Mouse (Mus musculus) left cerebral cortex, postnatal 36 days (tissue): ENCODE data around the gene Nudt16l1. TPM values are rescaled to one million over a fixed set of nuclear protein-coding genes. Genes with fewer than 3 reads are reported as not detected.

ENCODE experiments used
- DNase-seq, 2 experiments: peaks; one replicate each; pipeline ENCODE4 v3.0.0; 2021 to 2022; ENCODE audit warnings: low spot score in 2 of 2, mixed read lengths in 1 of 2
- intact Hi-C: fragments of 180-260 bp; cut with DNase I; formaldehyde crosslinking; loops from one replicate; pipeline ENCODE4 v1.15.1; 2025
- total RNA-seq, 2 experiments: library from RNA; stranded (reverse); gene quantifications; 2 replicates each; pipeline ENCODE4 v1.2.3; 2021

Gene Nudt16l1
- total RNA-seq, 2 experiments from 2014 or later, result 70.6 to 77.8 TPM

- intact Hi-C loops, result no loop called here
- no peak for DNase-seq
These were observed 4.9 kb downstream of the Nudt16l1 start for GRCm38 (mm10) chr16:4943431-4943830.

GRCm38 (mm10) chr16:4945415-4945814 lies 6.9 kb downstream of the Nudt16l1 start:
- DNase-seq, result no peak
- intact Hi-C loops, result no loop called here

- DNase-seq, result no peak
- intact Hi-C loops, result no loop called here
These were observed 7.6 kb downstream of the Nudt16l1 start for GRCm38 (mm10) chr16:4946155-4946554.

- DNase-seq, result no peak
These were observed 8.8 kb downstream of the Nudt16l1 start for GRCm38 (mm10) chr16:4947378-4947777.

GRCm38 (mm10) chr16:4956609-4957008 lies 18.0 kb downstream of the Nudt16l1 start:
- intact Hi-C loops, result no loop called here
- DNase-seq, result no peak

More at GRCm38 (mm10) chr16:4947378-4947777, 8.8 kb downstream of the Nudt16l1 start:
- intact Hi-C loops, result no loop called here

GRCm38 (mm10) chr16:4957446-4957845 lies 18.9 kb downstream of the Nudt16l1 start:
- DNase-seq, result no peak
- intact Hi-C loops, result no loop called here

GRCm38 (mm10) chr16:4960260-4960659 lies 21.7 kb downstream of the Nudt16l1 start:
- no peak for DNase-seq
- intact Hi-C loops, result no loop called here

- intact Hi-C loops, result no loop called here
- no peak for DNase-seq
These were observed 24.8 kb downstream of the Nudt16l1 start for GRCm38 (mm10) chr16:4963346-4963745.

- peak; percentile 100 for DNase-seq
- intact Hi-C loops, result loop anchor here (1.0 to 2.0 kb wide), 2 partner anchors 49 to 84 kb away; partner anchors contain the start of genes Rogdi and Ubald1
These were observed 25.5 kb downstream of the Nudt16l1 start, which contains the start of gene Anks3 for GRCm38 (mm10) chr16:4963797-4964709. Gene Anks3 (minus strand): TSS chr16:4964205.

GRCm38 (mm10) chr16:4964731-4965391 lies 26.3 kb downstream of the Nudt16l1 start:
- intact Hi-C loops, result loop anchor here (1.0 to 2.0 kb wide), 2 partner anchors 48 to 85 kb away; partner anchors contain the start of genes Rogdi and Ubald1
- no peak for DNase-seq

GRCm38 (mm10) chr16:4965392-4966129 lies 27.0 kb downstream of the Nudt16l1 start:
- DNase-seq, result no peak
- intact Hi-C loops, result loop anchor here (2.0 kb wide), 1 partner anchor 47 kb away; the partner anchor contains the start of gene Rogdi

GRCm38 (mm10) chr16:4968426-4968825 lies 29.9 kb downstream of the Nudt16l1 start:
- DNase-seq, result no peak

GRCm38 (mm10) chr16:4969055-4969843 lies 30.7 kb downstream of the Nudt16l1 start:
- intact Hi-C loops, result no loop called here
- no peak for DNase-seq

More at GRCm38 (mm10) chr16:4968426-4968825, 29.9 kb downstream of the Nudt16l1 start:
- intact Hi-C loops, result no loop called here

- no peak for DNase-seq
- intact Hi-C loops, result no loop called here
These were observed 33.1 kb downstream of the Nudt16l1 start for GRCm38 (mm10) chr16:4971626-4972025.

GRCm38 (mm10) chr16:4974521-4974920 lies 36.0 kb downstream of the Nudt16l1 start:
- intact Hi-C loops, result no loop called here
- no peak for DNase-seq

- intact Hi-C loops, result loop anchor here (5.0 kb wide), 1 partner anchor 36 kb away; the partner anchor contains the start of gene Rogdi
- DNase-seq, result peak; percentile 45 to 59
These were observed 37.6 kb downstream of the Nudt16l1 start for GRCm38 (mm10) chr16:4976180-4976579.

- peak; percentile 44 to 47 for DNase-seq
- intact Hi-C loops, result loop anchor here (5.0 kb wide), 1 partner anchor 34 kb away; the partner anchor contains the start of gene Rogdi
These were observed 39.9 kb downstream of the Nudt16l1 start for GRCm38 (mm10) chr16:4978275-4979051.
